Mouse (Mus musculus) inflammation-experienced regulatory T-cells (primary cell): ENCODE measurements around the gene Slc8a3. TPM values are rescaled to one million over a fixed set of nuclear protein-coding genes. Genes with fewer than 3 reads are reported as not detected.

Experiments used
- polyA plus RNA-seq, 2 experiments: library from polyadenylated mRNA; unstranded; fragments of 100-300 nt; shearing (Covaris generic); gene quantifications; one replicate each; pipeline ENCODE4 v1.2.1; 2017

Gene Slc8a3
- not detected for polyA plus RNA-seq

DNA sequence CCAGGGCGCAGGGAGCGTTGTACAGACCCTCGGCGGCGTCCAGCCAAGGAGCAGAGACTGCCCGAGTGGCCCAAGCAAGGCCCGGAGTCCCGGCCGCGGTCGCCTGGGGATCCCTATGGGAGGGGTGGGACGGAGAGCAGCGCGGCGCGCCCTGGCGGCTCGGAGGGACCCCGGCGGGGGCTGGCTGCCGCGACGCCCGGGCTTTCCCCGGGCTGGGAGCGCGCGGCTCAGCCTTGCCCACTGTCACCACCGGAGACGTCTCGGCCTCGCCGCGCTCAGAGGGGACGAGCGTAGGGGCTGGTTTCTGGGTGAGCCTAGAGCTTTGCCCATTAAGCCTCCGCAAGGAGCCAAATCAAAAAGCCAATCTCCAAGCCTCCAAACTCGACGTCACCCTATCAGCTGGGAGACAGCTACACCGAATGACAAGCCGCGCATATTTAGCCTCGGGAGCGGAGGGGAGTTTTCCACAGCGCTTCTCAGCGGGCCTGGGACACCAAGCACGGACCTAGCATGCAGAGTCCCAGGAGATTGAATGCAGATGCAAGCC, at the start of gene Slc8a3:
Gene Slc8a3, minus strand, starts transcription at position 306 of the 547 bp plus-strand sequence.

DNA sequence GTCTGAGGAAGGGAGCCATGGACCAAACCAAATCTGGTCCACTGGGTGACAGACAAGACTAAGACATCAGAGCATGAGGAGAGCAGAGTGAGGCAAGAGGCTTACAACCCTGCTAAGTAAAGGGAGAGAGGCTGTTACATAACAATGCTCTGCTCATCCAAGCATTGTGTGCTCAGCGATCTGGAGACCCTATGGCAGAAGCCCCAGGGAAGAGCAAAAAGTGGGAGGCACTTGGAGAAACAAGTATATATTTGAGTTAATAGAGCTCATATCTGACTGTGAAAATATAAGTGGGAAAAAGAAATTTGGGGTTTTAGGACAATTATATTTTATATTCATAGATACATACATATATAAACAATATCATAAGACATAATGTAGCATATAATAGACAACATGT, 46.4 kb upstream of the Slc8a3 start, which contains the start of gene Gm4787:
Gene Gm4787, minus strand, starts transcription at position 101 of the 400 bp plus-strand sequence.

Other genes starting within 250 kb of the Slc8a3 start
- gene Gm4787, start 46.3 kb upstream of the Slc8a3 start, polyA plus RNA-seq: under 1 TPM; 0.16 to 0.41 TPM
- gene Adam4, start 88.8 kb upstream of the Slc8a3 start, polyA plus RNA-seq: under 1 TPM; 0.18 to 0.91 TPM
- 100 to 1,000 TPM; 140 to 145 TPM for gene Cox16, start 151.9 kb upstream of the Slc8a3 start, polyA plus RNA-seq
- 10 to 100 TPM in 1 of 2 experiments, 1 to 10 TPM in 1; 10.0 to 13.0 TPM for gene Gm20498, start 199.7 kb upstream of the Slc8a3 start, polyA plus RNA-seq
- gene Synj2bp, start 199.7 kb upstream of the Slc8a3 start, polyA plus RNA-seq: 10 to 100 TPM; 41.0 to 60.7 TPM
- under 1 TPM; 0.36 to 0.48 TPM for gene Adam21, start 235.3 kb upstream of the Slc8a3 start, polyA plus RNA-seq